Mouse (Mus musculus): ENCODE measurements around the gene Gas2. TPM values are rescaled to one million over a fixed set of nuclear protein-coding genes. Genes with fewer than 3 reads are reported as not detected.

Gene Gas2
- polyA plus RNA-seq (2012; fragmentation: generic; extraction: Trizol), result 14.0 TPM
- long read RNA-seq, experiment 1, transcript Gas2-201 (8 exons, 2,181 nt), result minor isoform, 8 of 26 reads
- long read RNA-seq, experiment 1, transcript Gas2-203 (8 exons, 2,232 nt), result major isoform, 9 of 26 reads
- long read RNA-seq, experiment 1, partial matches to known transcripts, result 2 of 26 reads
- long read RNA-seq, experiment 1, other reads (novel, unspliced or antisense), result 6 of 26 reads
- long read RNA-seq, experiment 2, transcript Gas2-201 (8 exons, 2,181 nt), result minor isoform, 11 of 68 reads
- long read RNA-seq, experiment 2, transcript Gas2-203 (8 exons, 2,232 nt), result major isoform, 19 of 68 reads
- long read RNA-seq, experiment 2, partial matches to known transcripts, result 5 of 68 reads
- long read RNA-seq, experiment 2, other reads (novel, unspliced or antisense), result 32 of 68 reads

DNA sequence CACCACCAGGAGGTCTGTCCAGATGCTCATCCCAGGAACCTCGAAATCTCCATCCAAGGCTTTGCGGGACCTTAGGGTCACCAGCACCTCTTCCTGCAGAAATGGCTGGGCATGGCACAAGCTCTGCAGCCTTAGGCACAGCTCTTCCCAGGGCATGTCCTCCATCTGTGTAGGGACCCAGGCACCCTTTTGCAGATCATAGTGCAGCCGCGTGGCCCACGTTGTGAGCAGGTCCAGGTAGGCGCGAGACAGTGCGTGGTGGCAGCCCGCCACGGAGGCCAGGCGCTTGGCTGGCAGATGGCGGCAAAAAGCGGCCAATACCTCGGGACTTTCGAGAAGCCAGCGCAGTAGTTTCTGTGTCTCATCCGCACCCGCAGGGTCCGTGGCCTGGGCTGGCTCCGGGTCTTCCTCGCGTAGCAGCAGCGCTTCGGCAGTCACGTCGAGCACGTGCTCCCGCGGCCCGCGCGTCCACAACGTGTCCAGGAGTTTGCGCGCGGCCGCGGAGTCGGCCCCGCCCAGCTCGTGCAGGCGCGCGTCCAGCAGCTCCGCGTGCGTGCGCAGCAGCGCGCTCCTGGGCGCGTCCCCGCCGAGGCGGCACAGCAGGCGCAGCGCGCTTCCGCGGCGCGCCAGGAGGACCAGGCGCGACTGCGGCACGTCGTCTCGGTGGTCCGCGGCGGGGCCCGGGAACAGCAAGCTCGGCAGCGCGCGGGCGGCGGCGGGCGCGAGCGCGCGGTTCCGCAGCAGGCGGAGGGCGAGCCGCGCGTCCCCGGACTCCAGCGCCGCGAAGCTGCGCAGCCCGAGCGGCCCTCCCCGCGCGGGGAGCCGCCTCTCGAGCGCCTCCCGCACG is at the start of gene Gas2:
Gas2 (plus strand) TSS at position 766 of the 847 bp plus-strand sequence.
- Histone ChIP-seq H3K27me3 (ENCODE audit: control insufficient read depth, insufficient read depth, insufficient read length) (no peaks in the 10 kb centered on the region), H3K79me3 (ENCODE audit: low read depth) (peaks cover 34% of the 10 kb centered on the region), H3ac (ENCODE audit: control insufficient read depth, insufficient read length, low read depth) (peak within 1 kb of the TSS; percentile 80), H3K79me2 (ENCODE audit: control insufficient read depth, insufficient read depth) (peaks cover 65% of the 10 kb centered on the region), H3K4me3 (ENCODE audit: insufficient read depth, poor library complexity, severe bottlenecking) (peak within 1 kb of the TSS; percentile 52), H3K36me3 (ENCODE audit: control insufficient read depth, insufficient read depth) (peaks cover 32% of the 10 kb centered on the region)
- no peak for TF ChIP-seq FOSL1 (IDR thresholded peaks at IDR 0.05; ENCODE audit: insufficient read depth, low read length, poor library complexity, severe bottlenecking)
- TF ChIP-seq CEBPB (IDR thresholded peaks at IDR 0.05; ENCODE audit: low read depth), result no peak
- TF ChIP-seq USF1 (IDR thresholded peaks at IDR 0.05; ENCODE audit: low read depth), result no peak
- peak; percentile 0 for TF ChIP-seq CTCF (IDR thresholded peaks at IDR 0.05; ENCODE audit: control insufficient read depth, insufficient read depth, insufficient read length)
- peak; percentile 97 for TF ChIP-seq MAX (IDR thresholded peaks at IDR 0.05)
- no peak for TF ChIP-seq MYOD1 (IDR thresholded peaks at IDR 0.05; ENCODE audit: control insufficient read depth, insufficient read length, low read depth)
- TF ChIP-seq MYOG (IDR thresholded peaks at IDR 0.05; ENCODE audit: control insufficient read depth, extremely low read depth, insufficient read length), result no peak

DNA sequence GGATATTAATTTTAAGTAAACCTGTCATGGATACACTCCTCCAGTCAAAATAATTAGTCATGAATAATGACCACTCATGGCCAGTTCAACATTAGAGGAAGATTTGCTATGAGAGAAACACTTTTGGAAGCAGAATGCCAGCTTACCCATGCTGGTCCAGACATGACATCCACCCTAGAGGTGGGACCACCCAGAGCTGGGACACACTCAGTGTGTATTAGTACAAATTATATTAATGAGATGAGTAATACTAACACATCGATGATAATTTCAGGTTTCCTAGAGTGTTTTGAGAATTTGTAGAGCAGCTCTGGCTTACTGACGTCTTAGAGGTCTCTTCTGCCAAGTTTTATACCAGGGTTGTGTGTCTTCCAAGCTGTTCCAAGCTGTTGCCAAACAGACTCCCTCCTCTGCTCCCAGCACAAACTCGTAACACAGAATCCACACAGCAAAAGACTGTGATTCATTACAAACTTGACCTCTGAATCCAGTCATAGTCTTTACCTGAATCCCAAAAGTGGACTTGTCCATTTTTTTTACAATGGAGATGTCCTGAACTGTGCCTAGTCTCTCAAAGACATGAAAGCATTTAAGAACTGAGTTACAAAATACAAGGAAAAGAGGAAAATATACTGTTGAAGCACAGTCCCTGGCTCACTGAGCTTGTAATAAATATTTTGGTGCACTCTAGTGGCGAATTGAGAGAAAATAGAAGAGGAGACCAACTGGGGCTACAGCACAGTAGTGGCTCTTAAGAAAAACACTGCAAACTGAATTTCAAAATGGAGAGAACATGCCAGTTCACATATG is 46.1 kb upstream of the Gas2 start:
- TF ChIP-seq CEBPB (IDR thresholded peaks at IDR 0.05; ENCODE audit: low read depth), result no peak
- TF ChIP-seq MYOG (IDR thresholded peaks at IDR 0.05; ENCODE audit: control insufficient read depth, extremely low read depth, insufficient read length), result no peak
- no peak for TF ChIP-seq MYOD1 (IDR thresholded peaks at IDR 0.05; ENCODE audit: control insufficient read depth, insufficient read length, low read depth)
- TF ChIP-seq MAX (IDR thresholded peaks at IDR 0.05), result no peak
- no peak for TF ChIP-seq FOSL1 (IDR thresholded peaks at IDR 0.05; ENCODE audit: insufficient read depth, low read length, poor library complexity, severe bottlenecking)
- TF ChIP-seq USF1 (IDR thresholded peaks at IDR 0.05; ENCODE audit: low read depth), result no peak
- TF ChIP-seq CTCF (IDR thresholded peaks at IDR 0.05; ENCODE audit: control insufficient read depth, insufficient read depth, insufficient read length), result no peak
- H3K4me3 ChIP-seq (ENCODE audit: insufficient read depth, poor library complexity, severe bottlenecking), result no peak overlapping the region
- H3K27me3 ChIP-seq (ENCODE audit: control insufficient read depth, insufficient read depth, insufficient read length), result no peaks in the 10 kb centered on the region
- H3K79me3 ChIP-seq (ENCODE audit: low read depth), result no peaks in the 10 kb centered on the region
- H3ac ChIP-seq (ENCODE audit: control insufficient read depth, insufficient read length, low read depth), result no peak overlapping the region
- H3K36me3 ChIP-seq (ENCODE audit: control insufficient read depth, insufficient read depth), result no peaks in the 10 kb centered on the region
- no peaks in the 10 kb centered on the region for H3K79me2 ChIP-seq (ENCODE audit: control insufficient read depth, insufficient read depth)

DNA sequence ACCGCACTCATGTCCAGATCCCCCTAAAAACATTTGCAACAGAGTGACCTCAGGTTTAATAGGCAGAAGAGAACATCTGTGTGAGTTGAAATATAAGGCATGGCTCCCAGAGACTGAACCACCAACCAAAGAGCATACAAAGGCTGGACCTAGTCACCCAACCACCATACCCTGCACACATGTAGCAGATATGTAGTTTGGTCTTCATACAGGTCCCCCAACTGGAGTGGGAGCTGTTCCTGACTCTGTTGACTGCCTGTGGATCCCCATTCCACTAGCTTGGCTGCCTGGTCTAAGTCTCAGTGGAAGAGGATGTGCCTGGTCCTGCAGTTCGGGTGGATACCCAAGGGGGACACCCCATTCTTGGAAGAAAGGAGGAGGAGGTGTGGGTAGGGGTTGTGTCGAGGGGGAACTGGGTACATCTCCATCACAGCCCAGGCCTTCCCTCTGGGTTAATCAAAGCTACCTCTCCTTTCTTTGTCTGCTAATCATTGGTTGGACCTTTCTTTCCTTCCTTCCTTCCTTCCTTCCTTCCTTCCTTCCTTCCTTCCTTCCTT is 45.5 kb upstream of the Gas2 start:
- no peaks in the 10 kb centered on the region for H3K79me2 ChIP-seq (ENCODE audit: control insufficient read depth, insufficient read depth)
- no peak overlapping the region for H3K4me3 ChIP-seq (ENCODE audit: insufficient read depth, poor library complexity, severe bottlenecking)
- H3ac ChIP-seq (ENCODE audit: control insufficient read depth, insufficient read length, low read depth), result no peak overlapping the region
- H3K36me3 ChIP-seq (ENCODE audit: control insufficient read depth, insufficient read depth), result no peaks in the 10 kb centered on the region
- no peaks in the 10 kb centered on the region for H3K79me3 ChIP-seq (ENCODE audit: low read depth)
- no peak for TF ChIP-seq MYOD1 (IDR thresholded peaks at IDR 0.05; ENCODE audit: control insufficient read depth, insufficient read length, low read depth)
- TF ChIP-seq USF1 (IDR thresholded peaks at IDR 0.05; ENCODE audit: low read depth), result no peak
- TF ChIP-seq CEBPB (IDR thresholded peaks at IDR 0.05; ENCODE audit: low read depth), result no peak
- no peak for TF ChIP-seq MYOG (IDR thresholded peaks at IDR 0.05; ENCODE audit: control insufficient read depth, extremely low read depth, insufficient read length)
- TF ChIP-seq MAX (IDR thresholded peaks at IDR 0.05), result no peak
- TF ChIP-seq FOSL1 (IDR thresholded peaks at IDR 0.05; ENCODE audit: insufficient read depth, low read length, poor library complexity, severe bottlenecking), result no peak
- no peak for TF ChIP-seq CTCF (IDR thresholded peaks at IDR 0.05; ENCODE audit: control insufficient read depth, insufficient read depth, insufficient read length)
- no peaks in the 10 kb centered on the region for H3K27me3 ChIP-seq (ENCODE audit: control insufficient read depth, insufficient read depth, insufficient read length)

- TF ChIP-seq CEBPB (IDR thresholded peaks at IDR 0.05; ENCODE audit: low read depth) (no peak), MYOG (IDR thresholded peaks at IDR 0.05; ENCODE audit: control insufficient read depth, extremely low read depth, insufficient read length) (no peak), MYOD1 (IDR thresholded peaks at IDR 0.05; ENCODE audit: control insufficient read depth, insufficient read length, low read depth) (peak; percentile 60), CTCF (IDR thresholded peaks at IDR 0.05; ENCODE audit: control insufficient read depth, insufficient read depth, insufficient read length) (no peak), USF1 (IDR thresholded peaks at IDR 0.05; ENCODE audit: low read depth) (no peak), MAX (IDR thresholded peaks at IDR 0.05) (no peak), FOSL1 (IDR thresholded peaks at IDR 0.05; ENCODE audit: insufficient read depth, low read length, poor library complexity, severe bottlenecking) (no peak)
- Histone ChIP-seq H3K36me3 (ENCODE audit: control insufficient read depth, insufficient read depth) (no peaks in the 10 kb centered on the region), H3K79me3 (ENCODE audit: low read depth) (no peaks in the 10 kb centered on the region), H3K79me2 (ENCODE audit: control insufficient read depth, insufficient read depth) (no peaks in the 10 kb centered on the region), H3K27me3 (ENCODE audit: control insufficient read depth, insufficient read depth, insufficient read length) (no peaks in the 10 kb centered on the region), H3ac (ENCODE audit: control insufficient read depth, insufficient read length, low read depth) (no peak overlapping the region), H3K4me3 (ENCODE audit: insufficient read depth, poor library complexity, severe bottlenecking) (no peak overlapping the region)
These were observed 43.4 kb upstream of the Gas2 start for GRCm38 (mm10) chr7:51818251-51818974.

Measured in C2C12 (cell line).